Mouse (Mus musculus): ENCODE measurements around the gene Larp1.

Larp1 gene

DNA sequence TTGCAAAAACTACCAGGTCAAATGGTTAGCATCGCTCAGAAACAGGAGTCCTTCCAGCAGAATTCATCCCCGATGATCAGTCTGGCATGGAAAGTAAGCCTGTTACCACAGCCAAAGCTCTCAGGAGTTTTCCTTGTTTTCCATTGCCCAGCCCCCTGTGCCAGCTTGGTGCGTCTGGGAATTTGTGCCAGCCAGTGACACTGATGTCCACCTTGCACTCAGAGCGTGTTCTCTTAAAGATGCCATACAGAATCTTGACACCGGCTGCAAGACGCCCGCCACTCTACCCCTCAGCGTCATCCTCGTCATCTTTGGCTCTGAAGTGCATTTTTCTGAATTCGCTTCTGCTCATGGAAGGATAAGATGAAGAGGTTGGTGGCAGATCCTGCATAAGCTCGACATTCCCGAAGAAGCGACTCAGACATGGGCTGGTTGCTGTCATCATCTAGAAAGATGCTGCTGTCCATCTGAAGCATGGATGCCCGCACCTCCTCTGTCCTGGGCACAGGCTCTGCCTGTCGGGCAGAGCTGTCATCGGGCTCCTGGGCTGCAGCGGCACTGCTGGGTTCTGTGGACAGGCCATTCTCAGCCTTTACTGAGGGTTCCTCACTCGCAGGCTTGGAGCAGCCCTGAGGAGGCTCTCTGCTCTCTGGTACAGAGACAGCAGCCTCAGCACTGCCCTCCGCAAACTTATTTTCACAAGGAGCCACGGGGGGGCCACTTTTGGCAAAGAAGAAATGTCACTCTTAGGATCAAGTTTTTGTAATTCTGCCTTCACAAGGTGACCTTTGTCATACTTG is 88.2 kb downstream of the Larp1 start:
- DNase-seq (ENCODE audit: low read depth in 2 of 2, low spot score in 2 of 2), result peak in 1 of 2 experiments; percentile 10

DNA sequence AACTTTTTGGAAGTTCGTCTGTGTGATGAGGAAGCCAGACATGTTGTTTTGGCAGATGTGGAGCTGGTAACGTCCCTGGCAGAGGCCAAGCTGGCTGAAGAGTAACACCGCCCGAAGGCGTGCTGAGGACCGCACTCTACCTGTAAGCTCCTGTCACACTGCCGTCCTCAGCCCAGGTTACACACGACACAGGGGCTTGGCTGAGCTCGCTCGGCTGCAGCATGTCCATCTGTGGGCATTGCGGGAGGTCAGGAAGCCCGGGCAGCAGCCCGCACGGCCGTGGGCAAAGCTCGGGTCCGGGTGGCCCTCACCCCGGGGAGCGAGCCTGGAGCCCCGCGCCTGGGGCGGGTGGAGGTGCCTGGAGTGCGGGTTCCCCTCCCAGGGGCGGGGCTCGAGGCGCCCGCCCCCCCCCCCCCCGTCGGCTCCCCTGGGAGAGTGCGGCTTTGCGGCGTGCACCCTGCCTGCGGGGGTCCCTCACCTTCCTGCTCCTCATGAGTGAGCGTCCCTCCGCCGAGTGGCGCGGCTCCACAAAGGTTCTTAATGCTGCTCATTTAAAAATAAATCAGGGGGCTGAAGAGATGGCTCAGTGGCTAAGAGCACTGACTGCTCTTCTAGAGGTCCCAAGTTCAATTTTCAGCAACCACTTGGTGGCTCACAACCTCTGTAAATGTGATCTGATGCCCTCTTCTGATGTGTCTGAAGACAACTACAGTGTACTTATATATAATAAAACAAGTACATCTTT is 88.9 kb downstream of the Larp1 start:
- DNase-seq (ENCODE audit: low read depth in 2 of 2, low spot score in 2 of 2), result peak in 1 of 2 experiments; percentile 31

DNA sequence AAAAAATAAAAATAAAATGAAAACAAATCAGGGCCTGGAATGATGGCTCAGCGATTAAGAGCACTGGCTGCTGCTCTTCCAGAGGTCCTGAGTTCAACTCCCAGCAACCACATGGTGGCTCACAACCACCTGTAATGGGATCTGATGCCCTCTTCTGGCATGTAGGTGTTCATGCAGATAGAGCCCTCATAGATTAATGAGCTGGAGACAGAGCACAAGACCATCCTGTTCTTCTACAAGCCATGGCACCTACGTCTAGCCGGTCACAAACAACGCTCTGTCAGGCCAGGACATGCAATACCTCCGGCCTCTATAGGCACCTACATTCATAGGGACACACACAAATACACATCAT is 89.5 kb downstream of the Larp1 start:
- DNase-seq (ENCODE audit: low read depth in 2 of 2, low spot score in 2 of 2), result peak; percentile 6 to 37

DNA sequence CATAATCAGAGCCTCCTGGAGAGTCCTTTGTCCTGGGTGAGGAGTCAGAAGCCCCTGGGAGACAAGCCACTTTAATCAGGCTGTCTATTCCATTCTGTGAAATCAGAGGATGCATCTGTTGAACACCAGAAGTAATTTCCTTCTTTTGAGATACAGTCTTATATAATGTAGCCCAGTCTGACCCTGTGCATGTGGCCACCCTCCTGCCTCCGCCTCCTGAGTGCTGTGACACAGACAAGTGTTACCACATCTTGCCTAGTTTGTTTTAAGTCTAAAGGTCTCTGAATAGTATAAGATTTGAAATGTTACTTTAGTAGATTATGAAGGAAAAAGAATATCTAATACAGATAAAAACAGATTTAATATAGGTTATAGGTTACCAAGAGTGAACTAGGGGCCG is 91.1 kb downstream of the Larp1 start:
- DNase-seq (ENCODE audit: low read depth in 2 of 2, low spot score in 2 of 2), result no peak

DNA sequence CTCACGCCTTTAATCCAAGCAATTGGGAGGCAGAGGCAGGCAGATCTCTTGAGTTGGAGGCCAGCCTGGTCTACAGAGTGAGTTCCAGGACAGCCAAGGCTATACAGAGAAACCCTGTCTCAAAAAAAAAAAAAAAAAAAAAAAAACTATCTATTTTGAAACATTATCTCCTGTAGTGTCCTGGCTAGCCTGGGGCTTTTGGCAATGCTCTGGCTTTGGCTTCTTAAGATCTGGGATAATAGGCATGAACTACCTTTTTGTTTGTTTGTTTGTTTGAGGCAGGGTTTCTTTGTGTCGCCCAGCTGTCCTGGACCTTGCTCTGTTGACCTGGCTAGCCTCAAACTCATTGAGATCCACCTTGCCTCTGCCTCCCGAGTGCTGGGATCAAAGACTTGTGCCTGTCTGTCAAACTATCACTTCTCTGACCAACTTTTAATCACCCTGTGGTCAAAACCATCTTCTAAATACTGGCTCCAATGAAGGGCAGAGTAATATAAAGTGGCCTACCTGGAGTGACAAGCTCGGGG is 92.4 kb downstream of the Larp1 start:
- no peak for DNase-seq (ENCODE audit: low read depth in 2 of 2, low spot score in 2 of 2)

DNA sequence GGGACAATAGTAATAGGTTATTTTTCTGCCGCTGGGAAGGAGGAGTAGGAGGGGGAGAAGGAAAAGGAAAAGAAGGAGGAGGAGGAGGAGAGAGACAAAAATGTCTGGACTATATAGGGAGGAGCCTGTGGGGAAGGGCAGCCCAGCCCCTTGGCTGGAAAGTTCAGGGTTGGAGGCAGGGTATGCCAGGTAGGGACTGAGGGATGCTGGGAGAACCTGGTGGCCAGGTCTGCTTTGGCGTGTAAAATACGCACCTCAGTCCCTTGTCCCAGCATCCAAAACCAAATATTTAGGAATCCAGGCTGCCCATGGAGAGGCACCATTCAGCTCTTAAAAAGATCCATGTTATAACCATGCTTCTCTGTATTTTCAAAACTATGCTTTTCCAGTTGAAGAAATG is 93.3 kb downstream of the Larp1 start:
- no peak for DNase-seq (ENCODE audit: low read depth in 2 of 2, low spot score in 2 of 2)

DNA sequence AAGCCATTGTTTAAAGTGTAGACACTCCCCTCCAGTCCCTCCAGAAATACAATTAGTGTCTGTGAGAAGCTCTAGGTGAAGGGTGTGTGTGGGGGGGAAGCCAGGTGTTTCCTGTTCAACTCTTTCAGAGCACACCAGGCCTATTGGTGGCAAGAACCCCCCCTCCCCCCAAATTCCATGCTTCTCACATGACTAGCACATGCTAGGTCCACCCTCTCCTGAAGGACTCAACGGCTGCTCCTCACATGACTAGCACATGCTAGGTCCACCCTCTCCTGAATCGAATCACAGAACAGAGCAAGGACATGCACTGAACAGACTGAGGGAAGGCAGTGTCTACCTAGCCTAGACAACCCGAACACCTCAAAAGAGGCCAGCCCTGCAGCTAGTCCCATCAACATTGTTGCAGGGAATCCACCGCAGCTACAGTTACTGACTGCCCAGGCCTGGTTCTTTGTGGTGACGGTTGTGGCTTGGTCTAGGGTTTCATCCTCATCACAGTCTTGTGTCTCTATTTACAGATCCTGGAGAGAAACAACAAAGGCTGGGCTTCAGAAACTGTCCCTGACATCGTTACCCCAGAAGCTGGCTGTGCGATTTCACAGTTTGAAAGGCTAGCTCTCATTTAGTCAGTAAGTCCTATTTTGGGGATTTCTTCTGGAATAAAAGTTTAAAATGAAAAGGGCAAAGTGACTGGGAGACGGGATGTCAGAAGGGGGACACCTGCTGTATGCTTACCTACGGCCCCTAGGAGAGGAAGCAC is 93.9 kb downstream of the Larp1 start:
- DNase-seq (ENCODE audit: low read depth in 2 of 2, low spot score in 2 of 2), result peak; percentile 10 to 27

DNA sequence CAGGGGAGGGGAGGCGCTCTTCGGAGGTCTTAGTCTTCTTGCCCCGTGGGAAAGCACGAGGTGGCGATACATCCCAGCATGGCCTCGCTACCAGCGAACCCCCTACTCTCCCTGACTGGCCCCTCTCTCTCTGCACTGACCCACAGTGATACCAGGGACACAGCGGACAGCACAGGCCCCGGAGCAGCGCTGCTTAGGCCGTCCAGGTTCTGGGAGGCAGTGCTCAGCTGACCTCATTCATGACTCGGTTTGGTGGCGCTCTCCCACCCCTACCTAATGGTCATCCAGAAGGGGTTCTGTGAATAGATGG is 94.4 kb downstream of the Larp1 start:
- DNase-seq (ENCODE audit: low read depth in 2 of 2, low spot score in 2 of 2), result no peak

DNA sequence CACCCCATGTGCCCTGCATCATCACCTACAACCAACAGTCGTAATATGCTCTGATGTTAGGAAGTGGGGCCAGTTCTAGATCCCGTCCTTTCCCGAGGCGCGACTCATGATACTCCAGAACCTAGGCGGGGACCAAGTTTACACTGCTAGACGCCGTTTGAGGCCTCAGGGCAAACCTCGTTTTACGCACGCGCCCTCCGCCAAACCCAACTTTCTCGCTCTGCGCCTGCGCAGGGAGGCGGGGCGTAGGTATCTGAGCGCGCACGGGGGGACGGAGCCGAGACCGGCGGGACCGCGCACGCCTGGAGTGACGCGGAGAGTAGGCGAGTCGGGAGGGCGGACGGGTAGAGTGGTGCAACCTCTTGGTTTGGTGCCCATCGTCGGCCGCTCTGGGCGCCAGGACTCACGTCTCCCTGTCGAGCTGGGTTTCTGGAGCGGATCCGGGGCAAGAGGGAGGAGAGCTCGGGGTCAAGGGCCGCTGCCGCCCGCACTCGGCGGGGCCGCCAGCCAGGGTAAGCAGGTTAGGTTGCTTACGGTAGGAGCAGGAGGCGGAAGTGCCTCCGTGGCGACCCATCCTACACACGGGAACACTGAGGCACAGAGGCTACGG is 94.9 kb downstream of the Larp1 start, which contains the start of gene Cnot8:
Gene Cnot8, plus strand, starts transcription at position 457 of the 610 bp plus-strand sequence.
- DNase-seq (ENCODE audit: low read depth in 2 of 2, low spot score in 2 of 2), result peak; percentile 99 to 100

DNA sequence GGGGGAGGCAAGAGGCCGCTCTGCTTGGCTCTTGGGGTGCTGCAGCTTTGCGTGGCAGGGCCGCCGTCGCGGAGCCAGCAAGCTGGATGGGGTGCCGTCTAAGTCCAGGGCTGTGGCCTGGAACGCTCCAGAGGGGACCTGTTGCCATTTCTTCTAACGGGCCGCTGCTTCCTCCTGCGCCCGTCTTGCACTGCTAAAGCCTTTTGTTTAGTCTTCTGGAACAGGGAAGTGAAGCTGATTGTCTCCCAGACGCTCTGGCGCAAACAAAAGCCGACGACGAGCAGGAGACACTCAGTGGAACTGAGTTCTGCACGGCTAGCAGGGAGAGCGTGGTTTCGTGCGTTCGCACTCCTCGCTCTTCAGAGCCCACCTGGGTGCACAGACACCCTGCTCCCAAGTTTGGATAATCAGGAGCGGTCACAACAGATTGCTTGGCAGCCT is 95.5 kb downstream of the Larp1 start:
- DNase-seq (ENCODE audit: low read depth in 2 of 2, low spot score in 2 of 2), result no peak

DNA sequence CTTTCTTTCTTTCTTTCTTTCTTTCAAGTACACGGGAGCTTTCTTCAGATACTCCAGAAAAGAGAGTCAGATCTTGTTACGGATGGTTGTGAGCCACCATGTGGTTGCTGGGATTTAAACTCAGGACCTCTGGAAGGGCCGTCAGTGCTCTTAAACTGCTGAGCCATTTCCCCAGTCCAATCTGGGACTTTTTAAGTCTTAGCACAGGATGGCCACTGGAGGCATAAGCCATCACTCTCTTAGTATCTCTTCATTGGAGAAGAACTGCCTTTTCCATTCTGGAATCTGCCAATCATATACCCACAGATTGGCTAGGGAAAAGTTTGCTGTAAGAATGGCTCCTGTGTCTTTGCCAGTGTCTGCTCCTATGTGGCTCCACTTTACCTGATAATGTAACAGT is 98.1 kb downstream of the Larp1 start:
- no peak for DNase-seq (ENCODE audit: low read depth in 2 of 2, low spot score in 2 of 2)

DNA sequence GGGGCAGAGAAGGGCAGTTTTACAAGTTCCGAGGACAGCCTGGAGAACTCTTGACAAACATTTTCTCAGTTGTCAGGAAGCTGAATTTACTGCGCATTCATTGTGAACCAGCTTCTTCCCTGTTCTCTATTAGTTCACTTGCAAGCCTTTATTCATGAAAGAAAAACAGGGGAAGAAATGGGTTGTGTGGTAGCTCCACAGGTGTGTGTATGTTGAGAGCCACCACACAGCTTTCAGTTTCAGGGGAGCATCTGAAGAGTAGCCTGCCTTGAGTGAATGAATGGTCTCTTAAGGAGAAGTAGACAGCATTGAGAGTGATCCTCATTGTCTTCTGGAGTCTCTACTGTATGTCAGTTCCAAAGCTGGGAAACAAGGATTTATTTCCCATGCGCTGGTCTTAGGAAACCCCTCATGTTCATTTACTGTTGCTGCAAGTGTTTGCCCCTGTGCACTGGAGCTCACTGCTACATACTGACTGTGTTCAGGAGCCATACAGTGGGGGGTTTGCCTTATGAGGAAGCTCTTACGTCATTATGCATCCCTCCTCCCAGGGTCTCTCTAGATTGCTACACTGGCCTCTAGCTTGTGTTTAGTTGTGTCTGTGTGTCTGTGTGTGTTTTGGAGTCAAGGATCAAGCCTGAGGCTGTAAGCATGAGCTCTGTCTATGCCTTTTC is 98.9 kb downstream of the Larp1 start:
- DNase-seq (ENCODE audit: low read depth in 2 of 2, low spot score in 2 of 2), result no peak

Data from CD8-positive naive resting alpha-beta T cell, adult 2 months (primary cell).